Mouse (Mus musculus): ENCODE results near the gene Psmd3. TPM values are rescaled to one million over a fixed set of nuclear protein-coding genes. Genes with fewer than 3 reads are reported as not detected.

Gene Psmd3
- total RNA-seq, 2 experiments from 2014 or later, result 114 to 118 TPM

DNA sequence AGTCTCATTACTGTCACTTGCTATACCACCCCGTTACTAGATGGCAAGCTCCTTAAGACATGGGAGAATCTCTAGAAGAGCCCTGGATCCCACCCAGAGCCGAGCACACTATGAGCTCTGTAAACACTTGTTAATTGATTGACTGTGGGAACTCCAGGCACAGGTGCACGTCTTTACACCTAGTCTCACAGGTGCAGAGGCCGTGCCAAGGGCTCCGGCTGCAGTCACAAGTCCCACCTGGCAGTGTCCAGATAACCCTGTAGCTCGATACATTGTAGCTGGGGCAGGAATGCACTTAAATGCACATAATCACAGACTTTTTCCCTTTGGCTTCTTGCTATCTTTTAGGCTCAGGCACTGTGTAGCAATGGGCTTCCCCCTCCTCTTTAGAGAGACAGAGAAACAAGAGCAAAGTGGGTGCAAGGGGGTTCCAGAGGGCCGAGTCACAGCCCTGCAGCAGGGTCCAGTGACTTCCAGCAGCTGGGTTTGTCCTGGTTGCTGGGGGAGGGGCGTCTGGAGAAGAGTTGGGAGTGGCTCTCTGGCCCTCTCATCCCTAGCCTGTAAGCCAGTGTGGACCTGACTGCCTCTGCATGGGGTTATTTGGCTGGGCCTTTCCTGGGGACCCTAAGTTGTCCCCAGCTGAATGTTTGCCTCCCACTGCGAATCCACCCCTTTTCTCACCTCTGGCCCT is 61.4 kb downstream of the Psmd3 start:
- DNase-seq (ENCODE audit: low spot score in 2 of 2), result peak; percentile 30 to 42

DNA sequence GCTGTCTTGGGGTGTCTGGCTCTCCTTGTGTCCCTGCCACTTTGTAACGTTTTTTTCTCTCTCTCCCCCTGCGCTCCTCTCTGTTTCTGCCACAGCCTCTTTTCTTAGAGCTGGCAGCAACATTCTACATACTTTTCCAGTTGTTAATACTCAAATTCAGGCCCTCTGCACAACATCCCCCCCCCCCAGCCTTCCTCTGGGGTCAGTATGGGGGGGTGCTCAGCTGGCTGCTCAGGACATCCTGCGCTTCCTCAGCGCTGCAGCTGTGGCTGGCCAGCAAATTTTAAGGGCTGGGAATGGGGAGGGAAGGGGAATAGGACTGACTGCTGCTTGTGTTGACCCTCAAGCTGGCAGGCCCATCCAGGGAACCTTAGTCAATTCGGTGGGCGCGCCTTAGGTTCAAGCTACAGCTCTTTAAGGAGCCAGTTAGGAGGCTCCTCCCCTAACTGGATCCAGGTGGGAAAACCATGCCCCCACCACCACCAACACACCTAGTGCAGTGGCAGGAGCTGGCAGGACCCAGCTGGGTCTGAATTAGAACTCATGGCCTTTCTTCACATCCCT is 62.2 kb downstream of the Psmd3 start:
- DNase-seq (ENCODE audit: low spot score in 2 of 2), result no peak

Other genes starting within 250 kb of the Psmd3 start
- gene Mien1, start 243.6 kb upstream of the Psmd3 start, total RNA-seq (2021), result 10 to 100 TPM; 89.5 to 94.5 TPM
- gene Grb7, start 236.2 kb upstream of the Psmd3 start, total RNA-seq (2021), result under 1 TPM; 0.30 to 0.61 TPM
- gene Ikzf3, start 136.5 kb upstream of the Psmd3 start, total RNA-seq (2021), result under 1 TPM; 0.46 to 0.86 TPM
- under 1 TPM; 0.22 to 0.43 TPM for gene Zpbp2, start 131.5 kb upstream of the Psmd3 start, total RNA-seq (2021)
- gene Ormdl3, start 95.2 kb upstream of the Psmd3 start, total RNA-seq (2021), result 100 to 1,000 TPM; 118 to 184 TPM
- not detected for gene Lrrc3c, start 84.3 kb upstream of the Psmd3 start, total RNA-seq (2021)
- 10 to 100 TPM; 10.4 to 11.6 TPM for gene Gm12355, start 56.9 kb upstream of the Psmd3 start, total RNA-seq (2021)
- gene Gsdma3, start 56.2 kb upstream of the Psmd3 start, total RNA-seq (2021), result 10 to 100 TPM; 15.6 to 19.6 TPM
- 1 to 10 TPM in 1 of 2 experiments, under 1 TPM in 1; 0.89 to 1.1 TPM for gene Gsdma2, start 35.8 kb upstream of the Psmd3 start, total RNA-seq (2021)
- gene Gsdma, start 18.2 kb upstream of the Psmd3 start, total RNA-seq (2021), result not detected
- not detected for gene Csf3, start 18.7 kb downstream of the Psmd3 start, total RNA-seq (2021)
- 10 to 100 TPM; 46.1 to 49.2 TPM for gene Med24, start 46.9 kb downstream of the Psmd3 start, total RNA-seq (2021)
- 10 to 100 TPM; 90.2 to 91.0 TPM for gene Thra, start 58.1 kb downstream of the Psmd3 start, total RNA-seq (2021)
- gene Nr1d1, start 92.8 kb downstream of the Psmd3 start, total RNA-seq (2021), result 100 to 1,000 TPM; 226 to 232 TPM
- 10 to 100 TPM; 82.3 to 97.4 TPM for gene Msl1, start 113.0 kb downstream of the Psmd3 start, total RNA-seq (2021)
- 10 to 100 TPM; 36.8 to 41.9 TPM for gene Casc3, start 122.4 kb downstream of the Psmd3 start, total RNA-seq (2021)
- gene Rapgefl1, start 154.2 kb downstream of the Psmd3 start, total RNA-seq (2021), result under 1 TPM; 0.36 to 0.58 TPM
- gene Wipf2, start 181.1 kb downstream of the Psmd3 start, total RNA-seq (2021), result 10 to 100 TPM; 20.0 to 22.2 TPM
- under 1 TPM; 0.32 to 0.43 TPM for gene Cdc6, start 225.2 kb downstream of the Psmd3 start, total RNA-seq (2021)
- gene Rara, start 245.3 kb downstream of the Psmd3 start, total RNA-seq (2021), result 10 to 100 TPM; 16.2 to 16.7 TPM